Mouse (Mus musculus): Measurements from ENCODE around the gene Ccdc124. TPM values are rescaled to one million over a fixed set of nuclear protein-coding genes. Genes with fewer than 3 reads are reported as not detected.

Gene Ccdc124
- total RNA-seq, 1 experiment from 2014 or later = 52.2 TPM

DNA sequence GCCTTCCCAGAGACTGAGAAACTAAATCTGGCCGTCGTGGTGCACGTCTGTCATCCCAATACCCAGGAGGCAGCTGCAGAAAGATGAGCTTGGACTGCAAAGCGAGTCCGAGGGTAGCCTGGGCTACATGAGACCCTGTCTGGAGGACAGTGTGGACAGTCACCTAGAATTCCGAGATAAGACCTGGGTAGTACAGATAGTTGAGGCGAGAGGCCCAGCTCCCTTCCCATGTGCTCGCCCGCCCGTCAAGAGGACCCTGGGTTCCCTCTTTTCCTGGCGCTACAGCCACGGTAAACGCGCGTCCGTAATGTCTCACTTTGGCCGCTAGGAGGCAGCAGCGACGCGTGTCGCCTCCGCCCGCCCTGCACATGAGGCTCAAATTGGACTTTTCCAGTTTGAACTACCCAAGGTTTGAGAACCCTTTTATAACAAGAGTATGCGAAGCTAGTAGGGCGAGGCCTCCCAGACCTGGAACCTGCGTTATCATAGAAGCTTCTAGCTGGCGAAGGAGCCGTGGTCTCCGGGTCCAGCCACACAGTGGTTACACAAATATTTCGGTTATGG is 52.3 kb downstream of the Ccdc124 start:
- peak; percentile 79 for DNase-seq

DNA sequence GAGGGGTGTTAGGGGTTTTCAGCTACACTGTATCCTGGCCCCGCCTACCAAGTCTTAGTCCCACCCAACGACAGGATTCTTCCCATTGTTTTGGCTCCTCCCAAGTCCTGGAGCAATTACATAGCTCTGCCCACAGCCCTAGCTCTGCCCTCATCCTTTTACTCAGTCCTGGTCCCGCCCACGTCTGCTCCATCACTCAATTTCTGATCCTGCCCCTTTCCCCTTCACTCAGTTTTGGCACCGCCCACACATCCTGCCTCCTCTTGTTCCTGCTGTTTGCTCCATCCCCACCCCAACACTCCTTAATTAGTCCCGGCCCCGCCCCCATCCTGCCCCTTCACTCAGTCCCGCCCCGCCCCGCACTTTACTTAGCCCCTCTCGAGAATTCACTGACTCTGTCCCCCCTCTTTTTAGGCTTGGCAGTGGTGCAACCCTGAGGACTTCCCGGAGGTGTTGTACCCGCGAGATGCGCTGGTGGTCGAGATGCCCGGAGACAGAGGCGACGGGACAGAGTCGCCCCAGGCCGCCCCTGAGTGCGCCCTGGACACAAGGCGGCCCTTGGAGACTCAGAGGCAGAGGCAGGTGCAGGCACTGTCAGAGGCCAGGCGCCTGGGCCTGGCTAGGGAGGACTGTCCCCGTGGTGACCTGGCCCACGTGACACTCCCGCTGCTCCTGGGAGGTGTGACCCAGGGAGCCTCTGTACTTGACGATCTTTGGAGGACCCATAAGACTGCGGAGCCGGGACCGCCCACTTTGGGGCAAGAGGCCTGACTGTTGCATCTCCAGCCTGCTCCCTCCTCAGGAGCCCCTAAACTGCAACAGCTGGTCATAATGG is 53.4 kb downstream of the Ccdc124 start:
- DNase-seq = peak; percentile 75

Small RNA genes within 50 kb of the gene (microRNA-seq; reads per million reads assigned to microRNA genes)
- gene Mir7067 = 0.76 to 1.3 reads per million in 2 experiments

Other genes with a start within 250 kb of the Ccdc124 start
- gene Gdf15, start 241.5 kb downstream of the Ccdc124 start, total RNA-seq (2021) = 0.79 and 1.0 TPM in 2 replicates
- 73.1 and 86.5 TPM in 2 replicates for gene Pgpep1, start 213.5 kb downstream of the Ccdc124 start, total RNA-seq (2021)
- gene Lsm4, start 200.7 kb downstream of the Ccdc124 start, total RNA-seq (2021) = 76.0 and 78.6 TPM in 2 replicates
- 165 and 174 TPM in 2 replicates for gene Jund, start 175.0 kb downstream of the Ccdc124 start, total RNA-seq (2021)
- 0.11 and 0.19 TPM in 2 replicates for gene Iqcn, start 170.5 kb downstream of the Ccdc124 start, total RNA-seq (2021)
- gene Gm3336, start 155.4 kb downstream of the Ccdc124 start, total RNA-seq (2021) = 0.70 TPM in 1 of 2 replicates, not detected in the other
- 1.9 TPM in 2 replicates for gene Pde4c, start 150.2 kb downstream of the Ccdc124 start, total RNA-seq (2021)
- gene Rab3a, start 119.3 kb downstream of the Ccdc124 start, total RNA-seq (2021) = 56.2 and 75.1 TPM in 2 replicates
- 113 and 123 TPM in 2 replicates for gene Mpv17l2, start 113.0 kb downstream of the Ccdc124 start, total RNA-seq (2021)
- gene Pik3r2, start 97.2 kb downstream of the Ccdc124 start, total RNA-seq (2021) = 35.4 and 44.0 TPM in 2 replicates
- gene Mast3, start 68.9 kb downstream of the Ccdc124 start, total RNA-seq (2021) = 22.9 and 28.2 TPM in 2 replicates
- 0.34 TPM in 1 of 2 replicates, not detected in the other for gene Il12rb1, start 65.5 kb downstream of the Ccdc124 start, total RNA-seq (2021)
- 12.5 and 15.8 TPM in 2 replicates for gene Arrdc2, start 34.2 kb downstream of the Ccdc124 start, total RNA-seq (2021)
- 2.9 and 3.8 TPM in 2 replicates for gene Kcnn1, start 10.7 kb downstream of the Ccdc124 start, total RNA-seq (2021)
- 0.30 TPM in 1 of 2 replicates, not detected in the other for gene Slc5a5, start 18.8 kb upstream of the Ccdc124 start, total RNA-seq (2021)
- gene Rpl18a, start 23.5 kb upstream of the Ccdc124 start, total RNA-seq (2021) = 1,399 and 1,708 TPM in 2 replicates
- gene Map1s, start 32.0 kb upstream of the Ccdc124 start, total RNA-seq (2021) = 26.2 and 32.1 TPM in 2 replicates

Measured in adrenal gland, postnatal 14 days (tissue).